Mouse (Mus musculus): Measurements from ENCODE around the gene Olfr1135. TPM values are rescaled to one million over a fixed set of nuclear protein-coding genes. Genes with fewer than 3 reads are reported as not detected.

Gene Olfr1135
- polyA plus RNA-seq, 1 experiment from 2014 or later, result not detected

Other genes starting within 250 kb of the Olfr1135 start
- 0.07 TPM in 1 of 2 replicates, not detected in the other for gene Olfr1124, start 243.4 kb downstream of the Olfr1135 start, polyA plus RNA-seq (2014; fragmentation: Nextera tagmentation; extraction: Ambion mirVana)
- not detected in 2 replicates for gene Olfr1126, start 219.7 kb downstream of the Olfr1135 start, polyA plus RNA-seq (2014; fragmentation: Nextera tagmentation; extraction: Ambion mirVana)
- gene Pramel7, start 176.6 kb downstream of the Olfr1135 start, polyA plus RNA-seq (2014; fragmentation: Nextera tagmentation; extraction: Ambion mirVana), result not detected in 2 replicates
- gene Pramel6, start 167.1 kb downstream of the Olfr1135 start, polyA plus RNA-seq (2014; fragmentation: Nextera tagmentation; extraction: Ambion mirVana), result not detected in 2 replicates
- not detected in 2 replicates for gene Olfr153, start 141.9 kb downstream of the Olfr1135 start, polyA plus RNA-seq (2014; fragmentation: Nextera tagmentation; extraction: Ambion mirVana)
- not detected in 2 replicates for gene Olfr1128, start 128.1 kb downstream of the Olfr1135 start, polyA plus RNA-seq (2014; fragmentation: Nextera tagmentation; extraction: Ambion mirVana)
- gene Olfr1129, start 99.8 kb downstream of the Olfr1135 start, polyA plus RNA-seq (2014; fragmentation: Nextera tagmentation; extraction: Ambion mirVana), result not detected in 2 replicates
- gene Olfr1130, start 67.5 kb downstream of the Olfr1135 start, polyA plus RNA-seq (2014; fragmentation: Nextera tagmentation; extraction: Ambion mirVana), result not detected in 2 replicates
- not detected in 2 replicates for gene Olfr1131, start 46.6 kb downstream of the Olfr1135 start, polyA plus RNA-seq (2014; fragmentation: Nextera tagmentation; extraction: Ambion mirVana)
- gene Olfr1132, start 36.1 kb downstream of the Olfr1135 start, polyA plus RNA-seq (2014; fragmentation: Nextera tagmentation; extraction: Ambion mirVana), result not detected in 2 replicates
- gene Olfr1133, start 26.3 kb downstream of the Olfr1135 start, polyA plus RNA-seq (2014; fragmentation: Nextera tagmentation; extraction: Ambion mirVana), result not detected in 2 replicates
- not detected in 2 replicates for gene Olfr1134, start 15.2 kb downstream of the Olfr1135 start, polyA plus RNA-seq (2014; fragmentation: Nextera tagmentation; extraction: Ambion mirVana)
- not detected in 2 replicates for gene Olfr1136, start 20.3 kb upstream of the Olfr1135 start, polyA plus RNA-seq (2014; fragmentation: Nextera tagmentation; extraction: Ambion mirVana)
- not detected in 2 replicates for gene Olfr1137, start 39.5 kb upstream of the Olfr1135 start, polyA plus RNA-seq (2014; fragmentation: Nextera tagmentation; extraction: Ambion mirVana)
- not detected in 2 replicates for gene Olfr1138, start 66.3 kb upstream of the Olfr1135 start, polyA plus RNA-seq (2014; fragmentation: Nextera tagmentation; extraction: Ambion mirVana)
- not detected in 2 replicates for gene Olfr1140, start 70.1 kb upstream of the Olfr1135 start, polyA plus RNA-seq (2014; fragmentation: Nextera tagmentation; extraction: Ambion mirVana)
- not detected in 2 replicates for gene Olfr1141, start 80.3 kb upstream of the Olfr1135 start, polyA plus RNA-seq (2014; fragmentation: Nextera tagmentation; extraction: Ambion mirVana)
- not detected in 2 replicates for gene Olfr152, start 105.8 kb upstream of the Olfr1135 start, polyA plus RNA-seq (2014; fragmentation: Nextera tagmentation; extraction: Ambion mirVana)
- not detected in 2 replicates for gene Olfr1143, start 126.9 kb upstream of the Olfr1135 start, polyA plus RNA-seq (2014; fragmentation: Nextera tagmentation; extraction: Ambion mirVana)
- gene Olfr1145, start 136.2 kb upstream of the Olfr1135 start, polyA plus RNA-seq (2014; fragmentation: Nextera tagmentation; extraction: Ambion mirVana), result not detected in 2 replicates
- gene Olfr1148, start 156.9 kb upstream of the Olfr1135 start, polyA plus RNA-seq (2014; fragmentation: Nextera tagmentation; extraction: Ambion mirVana), result not detected in 2 replicates
- not detected in 2 replicates for gene Olfr1150-ps1, start 170.3 kb upstream of the Olfr1135 start, polyA plus RNA-seq (2014; fragmentation: Nextera tagmentation; extraction: Ambion mirVana)
- not detected in 2 replicates for gene Olfr1151, start 182.2 kb upstream of the Olfr1135 start, polyA plus RNA-seq (2014; fragmentation: Nextera tagmentation; extraction: Ambion mirVana)
- gene Olfr1152, start 192.8 kb upstream of the Olfr1135 start, polyA plus RNA-seq (2014; fragmentation: Nextera tagmentation; extraction: Ambion mirVana), result not detected in 2 replicates
- gene Olfr1153, start 221.3 kb upstream of the Olfr1135 start, polyA plus RNA-seq (2014; fragmentation: Nextera tagmentation; extraction: Ambion mirVana), result not detected in 2 replicates
- gene Olfr1154, start 231.5 kb upstream of the Olfr1135 start, polyA plus RNA-seq (2014; fragmentation: Nextera tagmentation; extraction: Ambion mirVana), result not detected in 2 replicates

Data from intestine, embryonic 14.5 days (tissue).